Mouse (Mus musculus) neural tube, embryonic 15.5 days (tissue): ENCODE measurements at regions not wholly inside any gene's neighbourhood (a gene's known extent, or its start where the extent isn't known, plus 50 kb on each side); places are given as distances from the start of the nearest gene placed in this dataset.
A peak's percentile ranks its signal among the peaks of the same experiment; 100 is the strongest.

Experiments used
- ATAC-seq: fragments of 200-750 bp; cut with Nextera tagmentation; 2 replicates; pipeline ENCODE4 v1.8.0; 2017; ENCODE audit warnings: mild to moderate bottlenecking, moderate TSS enrichment, moderate library complexity; ENCODE audit not compliant: low FRiP score
- H3K27ac ChIP-seq: fragments of 300-500 bp; sonication (generic); replicated peaks from 2 replicates; pipeline ENCODE4 v1.5.1; 2015; ENCODE audit warnings: mild to moderate bottlenecking, inconsistent platforms
- H3K27me3 ChIP-seq: fragments of 300-500 bp; sonication (generic); replicated peaks from 2 replicates; pipeline ENCODE4 v1.6.1; 2015; ENCODE audit warnings: inconsistent platforms
- H3K36me3 ChIP-seq: fragments of 300-500 bp; sonication (generic); 2 replicates; pipeline ENCODE4 v1.6.1; 2015; ENCODE audit warnings: inconsistent platforms
- H3K4me1 ChIP-seq: fragments of 300-500 bp; sonication (generic); 2 replicates; pipeline ENCODE4 v1.6.1; 2015; ENCODE audit warnings: inconsistent platforms
- H3K4me2 ChIP-seq: fragments of 300-500 bp; sonication (generic); 2 replicates; pipeline ENCODE4 v1.6.1; 2015; ENCODE audit warnings: inconsistent platforms, mild to moderate bottlenecking, moderate library complexity
- H3K4me3 ChIP-seq: fragments of 300-500 bp; sonication (generic); replicated peaks from 2 replicates; pipeline ENCODE4 v1.5.1; 2015; ENCODE audit warnings: mild to moderate bottlenecking, inconsistent platforms
- H3K9ac ChIP-seq: fragments of 300-500 bp; sonication (generic); replicated peaks from 2 replicates; pipeline ENCODE4 v1.6.1; 2015; ENCODE audit warnings: mild to moderate bottlenecking, inconsistent platforms
- H3K9me3 ChIP-seq: fragments of 300-500 bp; sonication (generic); replicated peaks from 2 replicates; pipeline ENCODE4 v1.6.1; 2016; ENCODE audit warnings: inconsistent platforms
- WGBS: fragments of 180-500 bp; shearing (Covaris S2); methylation state at CpG from one replicate; pipeline ENCODE4 v1.1.7; 2015; ENCODE audit warnings: mixed read lengths; 5-methylcytosine and 5-hydroxymethylcytosine counted together

DNA sequence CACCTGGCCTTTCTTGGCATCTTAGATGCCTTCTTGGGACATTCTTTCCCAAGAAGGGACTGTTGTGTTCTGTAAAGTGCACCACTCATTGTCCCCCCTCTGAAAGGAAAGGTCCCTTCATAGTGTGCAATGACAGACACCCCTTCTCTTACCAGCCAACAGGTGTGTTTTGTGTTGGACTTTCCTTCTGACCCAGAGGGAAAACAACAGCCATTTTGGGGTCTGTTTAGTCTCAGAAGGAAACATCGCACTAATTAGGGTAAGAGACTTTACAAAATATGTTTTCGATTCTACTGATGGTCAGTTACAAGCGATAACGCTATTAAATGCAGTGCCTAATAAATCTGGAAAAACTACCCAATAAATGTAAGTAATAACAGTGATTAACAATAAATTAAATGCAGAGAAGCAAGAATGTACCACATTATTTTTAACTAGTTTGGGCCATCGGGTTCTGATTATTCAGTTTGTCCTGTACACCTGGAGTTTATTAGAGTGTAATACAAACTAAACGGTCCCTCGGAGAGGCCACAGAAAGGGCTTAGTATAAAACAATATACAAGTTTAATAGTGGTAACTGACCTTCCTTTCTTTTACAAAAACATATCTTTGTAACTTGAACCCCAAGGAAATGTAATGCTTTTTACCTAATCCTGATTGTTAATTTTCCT lies 200.4 kb upstream of the Habp2 start:
- no peak for ATAC-seq
- no peak overlapping the region for H3K4me2 ChIP-seq
- 88% methylated on average over 7 of the region's 7 CpGs for WGBS

DNA sequence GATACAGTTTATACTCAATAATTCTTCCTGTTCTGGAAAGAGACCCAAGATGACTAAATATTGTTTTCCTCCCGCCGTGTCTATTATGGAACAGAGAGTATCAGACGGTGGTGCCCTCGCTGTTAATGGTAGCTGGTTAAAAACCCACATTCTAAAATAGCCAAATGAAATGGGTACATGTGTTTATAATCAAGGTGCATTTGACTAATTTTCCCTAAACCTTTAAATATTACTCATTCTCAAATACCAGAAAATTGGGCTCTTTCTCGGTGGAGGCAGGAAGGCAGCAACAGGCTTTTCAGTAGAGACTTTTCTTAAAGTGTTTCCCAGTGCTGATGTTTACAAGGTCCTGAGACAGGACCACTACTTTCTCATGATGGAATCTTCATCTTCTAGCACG lies 199.8 kb upstream of the Habp2 start:
- Histone ChIP-seq H3K36me3 (no peaks in the 10 kb centered on the region), H3K27me3 (no peaks in the 10 kb centered on the region; the same call in 1 of the 2 replicates), H3K4me1 (no peaks in the 10 kb centered on the region), H3K4me2 (no peak overlapping the region), H3K27ac (no peak overlapping the region), H3K9me3 (no peaks in the 10 kb centered on the region; the same call in 1 of the 2 replicates), H3K9ac (no peak overlapping the region), H3K4me3 (no peak overlapping the region)
- WGBS, result 85% methylated on average over 6 of the region's 6 CpGs
- no peak for ATAC-seq

More for the DNA sequence above, 200.4 kb upstream of the Habp2 start:
- Histone ChIP-seq H3K36me3 (no peaks in the 10 kb centered on the region), H3K9me3 (no peaks in the 10 kb centered on the region; the same call in 1 of the 2 replicates), H3K27me3 (no peaks in the 10 kb centered on the region; the same call in 1 of the 2 replicates), H3K4me1 (no peaks in the 10 kb centered on the region), H3K27ac (no peak overlapping the region), H3K9ac (no peak overlapping the region), H3K4me3 (no peak overlapping the region)

DNA sequence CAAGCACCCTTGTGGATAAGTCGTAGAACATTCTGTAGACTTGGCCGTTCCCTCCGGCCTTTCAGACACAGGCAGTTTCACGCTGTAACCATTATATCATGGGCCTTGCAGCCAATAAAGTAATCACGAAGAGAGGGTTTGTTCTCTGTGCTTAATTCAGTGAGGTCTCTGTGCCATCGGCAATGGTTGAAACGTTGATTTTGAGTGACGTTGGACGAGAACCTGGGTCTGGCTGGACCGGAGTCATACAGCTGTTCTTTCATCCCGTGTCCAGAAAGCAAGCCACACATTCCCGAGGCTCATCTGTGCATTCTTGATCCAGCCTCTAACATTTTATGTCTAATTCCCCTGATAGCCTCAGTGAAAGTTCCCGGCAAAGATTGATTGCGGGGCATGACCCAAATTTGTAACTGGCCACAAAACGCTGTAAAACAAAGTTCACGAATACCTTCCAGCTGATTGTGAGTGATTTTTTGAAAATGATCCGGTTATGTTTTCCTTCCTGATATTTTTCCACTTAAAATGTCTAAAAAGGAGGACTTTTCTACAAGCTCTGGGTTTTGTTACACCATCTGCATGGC lies 197.1 kb upstream of the Habp2 start:
- no peak overlapping the region for H3K9ac ChIP-seq
- H3K36me3 ChIP-seq, result no peaks in the 10 kb centered on the region
- H3K4me2 ChIP-seq, result no peak overlapping the region
- H3K9me3 ChIP-seq, result no peaks in the 10 kb centered on the region
- ATAC-seq, result no peak
- H3K27me3 ChIP-seq, result no peaks in the 10 kb centered on the region; the same call in 1 of the 2 replicates
- WGBS, result 84% methylated on average over 17 of the region's 17 CpGs
- no peak overlapping the region for H3K4me3 ChIP-seq
- no peaks in the 10 kb centered on the region for H3K4me1 ChIP-seq
- H3K27ac ChIP-seq, result no peak overlapping the region

DNA sequence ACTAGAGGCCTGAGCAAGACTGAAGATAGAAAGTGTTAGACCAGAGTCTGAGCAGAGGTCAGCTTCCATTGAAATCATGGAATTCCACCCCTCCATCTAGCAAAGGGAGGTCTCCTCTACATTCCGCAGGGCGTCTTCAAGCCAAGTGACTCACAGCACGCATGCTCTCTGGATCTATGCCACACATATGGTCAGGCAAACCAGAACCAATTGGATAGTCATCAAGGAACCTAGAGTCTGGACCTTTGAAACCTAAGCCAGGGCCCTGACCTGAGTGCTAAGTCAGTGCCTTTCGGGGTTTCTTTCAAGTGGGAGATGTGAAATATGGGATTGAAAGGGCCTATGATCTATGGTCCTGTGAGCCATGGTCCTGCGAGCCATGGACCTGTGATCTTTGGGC lies 195.4 kb upstream of the Habp2 start:
- no peak overlapping the region for H3K9ac ChIP-seq
- 96% methylated on average over 5 of the region's 5 CpGs for WGBS
- no peaks in the 10 kb centered on the region for H3K4me1 ChIP-seq
- no peak overlapping the region for H3K27ac ChIP-seq
- H3K9me3 ChIP-seq, result no peaks in the 10 kb centered on the region
- no peaks in the 10 kb centered on the region for H3K36me3 ChIP-seq
- ATAC-seq, result no peak
- H3K4me2 ChIP-seq, result no peak overlapping the region
- H3K27me3 ChIP-seq, result no peaks in the 10 kb centered on the region
- no peak overlapping the region for H3K4me3 ChIP-seq

DNA sequence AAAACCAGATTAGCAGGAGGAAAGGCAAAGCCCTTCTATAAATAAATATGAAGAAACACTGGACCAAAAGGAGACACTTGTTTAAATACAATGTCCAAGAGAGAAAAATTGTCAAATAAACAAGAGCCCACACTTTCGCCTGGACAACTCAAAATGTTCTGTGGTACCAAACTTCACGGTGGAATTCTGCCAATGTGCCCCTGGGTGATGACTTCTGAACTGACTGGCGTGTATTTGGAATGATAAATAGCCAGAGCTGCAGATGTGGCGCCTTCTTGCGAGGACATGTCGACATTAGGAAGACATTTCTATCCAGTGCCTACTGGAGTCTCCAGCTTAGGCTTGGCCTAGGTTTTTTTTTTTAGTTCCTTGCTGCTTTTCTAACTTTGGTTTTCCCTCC lies 191.1 kb upstream of the Habp2 start:
- no peaks in the 10 kb centered on the region for H3K9me3 ChIP-seq
- no peak overlapping the region for H3K9ac ChIP-seq
- no peak overlapping the region for H3K4me2 ChIP-seq
- H3K36me3 ChIP-seq, result no peaks in the 10 kb centered on the region
- WGBS, result 85% methylated on average over 6 of the region's 6 CpGs
- H3K27me3 ChIP-seq, result no peaks in the 10 kb centered on the region
- H3K4me1 ChIP-seq, result no peaks in the 10 kb centered on the region
- no peak overlapping the region for H3K4me3 ChIP-seq
- ATAC-seq, result no peak
- H3K27ac ChIP-seq, result no peak overlapping the region

DNA sequence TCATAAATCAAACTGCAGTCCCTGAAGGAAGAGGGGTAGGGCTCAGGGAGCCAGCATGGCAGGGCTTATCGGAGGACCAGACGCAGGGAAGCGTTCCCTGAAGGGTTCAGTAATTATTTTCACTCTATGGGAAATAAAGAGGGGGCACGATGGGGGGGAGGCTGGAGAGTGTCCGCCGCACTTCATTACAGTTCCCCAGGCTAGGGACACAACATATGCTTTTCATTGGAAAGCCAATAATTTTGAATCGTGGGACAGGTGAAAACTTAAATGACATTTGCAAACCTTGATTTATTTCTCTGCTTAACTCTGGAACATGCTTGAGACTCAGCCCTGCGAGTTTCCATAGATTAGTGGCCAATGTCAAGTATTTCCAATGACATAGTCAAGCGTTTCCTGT lies 187.2 kb upstream of the Habp2 start:
- Histone ChIP-seq H3K27ac (no peak overlapping the region), H3K4me2 (no peak overlapping the region), H3K9me3 (no peaks in the 10 kb centered on the region), H3K27me3 (no peaks in the 10 kb centered on the region), H3K4me3 (no peak overlapping the region), H3K9ac (no peak overlapping the region), H3K4me1 (no peaks in the 10 kb centered on the region), H3K36me3 (no peaks in the 10 kb centered on the region)
- 74% methylated on average over 9 of the region's 9 CpGs for WGBS
- ATAC-seq, result no peak

DNA sequence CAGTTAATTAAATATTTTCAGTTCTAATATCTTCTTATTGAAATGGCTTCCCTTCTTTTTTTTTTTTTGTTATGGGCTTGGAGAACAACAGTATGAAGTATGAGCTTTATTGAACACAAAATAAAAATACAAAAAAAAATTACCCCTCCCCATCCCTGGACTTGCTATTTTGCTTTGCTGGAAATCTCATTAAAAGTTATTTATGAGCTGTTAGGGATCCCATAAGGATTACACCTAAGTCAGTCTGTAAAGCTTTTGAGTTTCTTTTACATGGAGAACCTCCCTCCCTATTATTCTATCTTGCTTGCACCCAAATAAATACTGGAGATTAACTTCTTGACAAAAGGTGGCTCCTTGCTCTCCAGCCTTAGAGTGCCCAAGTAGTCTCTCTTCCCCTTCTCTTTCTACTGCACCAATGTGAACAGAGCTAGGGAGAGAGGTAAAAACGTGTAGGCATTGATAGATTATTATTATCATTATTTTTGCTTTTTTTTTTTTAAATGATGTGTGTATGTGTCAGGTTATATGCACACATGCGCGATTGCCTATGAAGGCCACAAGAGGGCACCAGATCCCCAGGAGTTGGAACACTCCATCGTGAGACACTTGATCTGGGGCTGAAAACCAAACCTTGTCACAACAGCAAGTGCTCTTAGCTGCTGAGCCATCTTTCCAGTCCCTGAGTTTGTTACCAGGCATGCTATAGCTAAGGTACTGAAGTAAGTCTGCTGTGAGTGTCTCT lies 186.6 kb upstream of the Habp2 start:
- Histone ChIP-seq H3K9me3 (no peaks in the 10 kb centered on the region), H3K4me2 (no peak overlapping the region), H3K27me3 (no peaks in the 10 kb centered on the region), H3K4me1 (no peaks in the 10 kb centered on the region), H3K36me3 (no peaks in the 10 kb centered on the region), H3K4me3 (no peak overlapping the region), H3K9ac (no peak overlapping the region), H3K27ac (no peak overlapping the region)
- WGBS, result 84% methylated on average over 4 of the region's 4 CpGs
- no peak for ATAC-seq

DNA sequence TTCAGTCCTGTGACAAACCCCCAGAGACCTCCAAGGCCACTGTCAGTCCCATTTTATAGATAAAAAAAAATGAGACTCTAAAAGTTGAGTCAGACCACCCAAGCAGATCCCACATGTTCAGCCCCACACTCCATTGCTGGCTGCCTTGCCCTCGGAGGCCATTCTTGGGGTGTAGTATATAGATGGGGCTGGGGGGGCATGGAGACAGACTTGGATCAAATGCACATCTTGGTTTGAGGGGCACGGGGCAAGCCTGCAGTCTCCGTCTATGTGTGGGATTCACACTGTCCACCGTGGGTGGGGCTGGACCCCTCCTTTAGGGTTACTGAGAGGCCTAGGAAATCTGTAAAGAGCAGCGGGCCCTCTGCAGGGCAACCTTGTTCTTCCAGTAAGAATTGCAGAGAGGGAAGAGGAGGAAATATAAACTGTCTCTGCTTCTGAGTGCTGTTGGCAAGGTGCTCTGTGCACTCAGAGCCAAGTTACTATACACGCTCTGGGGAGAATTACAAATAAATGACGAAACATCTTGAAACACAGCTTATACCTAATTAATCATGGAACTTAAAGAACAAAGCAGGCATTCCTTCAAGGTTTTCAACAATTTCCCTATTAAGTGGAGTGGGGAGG lies 184.4 kb upstream of the Habp2 start:
- Histone ChIP-seq H3K4me1 (peaks cover 7% of the 10 kb centered on the region; the same call in 1 of the 2 replicates), H3K36me3 (no peaks in the 10 kb centered on the region), H3K27me3 (no peaks in the 10 kb centered on the region), H3K9ac (no peak overlapping the region), H3K4me3 (no peak overlapping the region), H3K9me3 (no peaks in the 10 kb centered on the region), H3K27ac (no peak overlapping the region), H3K4me2 (no peak overlapping the region)
- WGBS, result 71% methylated on average over 7 of the region's 7 CpGs
- ATAC-seq, result no peak

DNA sequence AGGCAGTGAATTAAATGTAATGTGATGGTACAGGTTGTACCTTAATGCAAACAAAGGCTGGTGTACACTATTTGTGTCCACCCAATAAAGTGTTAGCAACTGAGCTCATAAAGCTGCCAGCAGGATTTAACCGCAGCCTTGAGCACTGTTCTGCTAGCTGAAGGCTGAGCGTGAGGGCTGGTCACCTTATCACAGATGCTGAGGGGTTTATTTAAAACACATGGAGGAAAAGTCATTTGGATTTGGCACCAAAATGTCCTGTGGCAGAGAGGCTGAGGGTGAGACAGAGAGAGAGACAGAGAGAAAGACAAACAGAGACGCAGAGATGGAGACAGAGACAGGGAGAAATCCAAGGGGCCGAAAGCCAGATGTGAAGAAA lies 181.9 kb upstream of the Habp2 start:
- Histone ChIP-seq H3K27ac (no peak overlapping the region), H3K27me3 (no peaks in the 10 kb centered on the region), H3K36me3 (no peaks in the 10 kb centered on the region), H3K9me3 (no peaks in the 10 kb centered on the region), H3K4me2 (no peak overlapping the region), H3K4me3 (no peak overlapping the region), H3K4me1 (peaks cover 7% of the 10 kb centered on the region; the same call in 1 of the 2 replicates), H3K9ac (no peak overlapping the region)
- WGBS, result 53% methylated on average over 4 of the region's 4 CpGs
- ATAC-seq, result no peak

DNA sequence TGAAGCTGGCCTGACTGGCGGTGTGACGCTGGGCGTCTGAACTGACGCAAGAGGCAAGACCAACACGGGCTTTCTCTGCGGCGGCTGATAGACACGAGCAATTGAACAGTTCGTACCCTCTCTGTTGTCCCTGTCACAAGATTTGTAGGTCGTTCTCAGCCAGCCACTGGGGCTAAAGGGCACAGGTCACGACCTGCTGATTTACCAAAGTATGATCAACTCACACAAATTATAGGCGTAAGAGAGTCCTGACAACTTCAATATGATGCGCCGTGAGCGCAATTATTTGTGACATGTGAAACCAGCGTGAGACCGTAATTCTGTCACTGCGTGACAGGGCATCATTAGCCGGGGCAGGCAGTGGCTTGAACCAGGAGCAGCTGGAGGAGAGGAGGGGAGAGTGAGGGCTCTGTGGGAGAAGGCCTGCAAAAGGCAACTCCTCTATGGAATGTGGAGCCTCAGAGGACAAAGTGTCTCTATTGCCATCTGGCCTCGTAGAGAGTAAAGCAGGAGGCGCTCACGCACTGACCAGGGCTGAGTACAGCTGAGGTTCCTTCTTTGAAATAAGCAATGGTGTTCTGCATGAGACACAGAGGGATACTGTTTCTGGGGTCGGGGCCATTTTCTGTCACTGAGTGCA lies 181.4 kb upstream of the Habp2 start:
- Histone ChIP-seq H3K4me2 (peak overlapping the region; percentile 22; the same call in 1 of the 2 replicates), H3K36me3 (no peaks in the 10 kb centered on the region), H3K27me3 (no peaks in the 10 kb centered on the region), H3K9ac (no peak overlapping the region), H3K27ac (no peak overlapping the region), H3K9me3 (no peaks in the 10 kb centered on the region), H3K4me3 (no peak overlapping the region), H3K4me1 (peaks cover 7% of the 10 kb centered on the region; the same call in 1 of the 2 replicates)
- no peak for ATAC-seq
- WGBS, result 17% methylated on average over 23 of the region's 23 CpGs

DNA sequence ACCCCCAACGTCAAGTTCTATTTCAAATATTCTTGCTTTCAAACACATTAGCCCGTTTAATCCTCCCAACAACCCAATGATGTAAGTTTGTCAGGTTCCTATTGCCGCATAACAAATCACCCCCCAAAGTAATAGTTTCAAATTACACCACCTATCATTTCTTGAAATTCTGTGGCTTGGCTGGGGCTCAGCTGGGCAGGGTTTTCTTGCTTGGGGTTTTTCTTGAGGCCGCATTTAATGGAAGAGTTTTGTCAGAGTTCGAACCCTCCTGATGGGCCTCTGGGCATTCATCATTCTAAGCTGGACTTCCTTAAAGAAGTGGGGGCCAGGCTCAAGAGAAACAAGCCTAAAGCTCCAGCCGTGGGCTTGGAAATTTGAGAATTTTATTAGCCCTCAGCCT lies 178.1 kb upstream of the Habp2 start:
- no peak overlapping the region for H3K4me2 ChIP-seq
- no peak overlapping the region for H3K9ac ChIP-seq
- H3K4me1 ChIP-seq, result peaks cover 7% of the 10 kb centered on the region; the same call in 1 of the 2 replicates
- peaks cover 7% of the 10 kb centered on the region; the same call in 1 of the 2 replicates for H3K27me3 ChIP-seq
- no peaks in the 10 kb centered on the region for H3K36me3 ChIP-seq
- 88% methylated on average over 6 of the region's 6 CpGs for WGBS
- H3K9me3 ChIP-seq, result no peaks in the 10 kb centered on the region
- ATAC-seq, result no peak
- no peak overlapping the region for H3K4me3 ChIP-seq
- no peak overlapping the region for H3K27ac ChIP-seq
